ENCODE assay signal across 15 mouse cellular contexts in the genomic region with DNA sequence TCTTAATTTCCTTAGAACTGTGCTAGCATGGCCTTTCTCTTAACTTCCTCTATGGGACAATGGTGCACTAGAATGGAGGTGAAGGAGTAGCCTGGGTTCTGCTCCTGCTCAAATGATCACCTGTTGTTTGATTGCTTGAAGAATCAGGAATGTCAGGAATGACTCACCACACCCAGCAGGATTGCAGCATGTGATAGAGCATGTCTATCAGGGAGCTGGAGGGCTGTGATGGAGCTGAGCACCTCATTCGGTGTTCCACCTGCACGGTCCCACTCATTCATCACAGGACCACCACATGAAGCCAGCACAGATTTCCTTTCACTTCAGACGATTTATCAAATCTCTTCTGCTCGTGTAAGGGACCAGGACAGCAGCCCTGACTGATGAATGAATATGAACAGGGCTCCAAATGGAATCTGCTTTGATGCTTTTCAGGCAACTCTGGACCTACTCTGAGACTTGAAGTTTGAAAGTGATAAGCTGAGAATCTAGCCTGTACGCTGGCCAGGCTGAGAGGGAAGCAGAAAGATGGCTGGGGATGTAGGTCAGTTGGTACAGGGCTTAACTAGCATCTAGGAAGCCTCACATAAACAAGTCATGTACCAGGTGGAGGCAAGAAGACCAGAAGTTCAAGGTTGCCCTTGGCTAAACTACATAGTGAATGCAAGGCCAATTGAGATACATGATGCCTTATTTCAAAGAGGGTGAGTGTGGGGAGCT. TPM values are rescaled to one million over a fixed set of nuclear protein-coding genes. Genes with fewer than 3 reads are reported as not detected.
DNase-seq lines count a peak whose midpoint lies in the region; ATAC-seq lines count a peak whose summit lies in the region.
"Had no signal": no experiment of that assay in that cellular context is flagged by ENCODE, and none has a peak within 500 bp of the region (broad histone marks: within the 10 kb centered on the region; RNA-seq: fewer than 3 reads in every experiment).

No protein-coding gene starts in this region.

- H3K4me1 ChIP-seq in embryonic facial prominence, embryonic 12.5 days: peaks cover 7% of the 10 kb centered on the region; the same call in 1 of the 2 replicates
- H3K4me1 ChIP-seq in embryonic facial prominence, embryonic 10.5 days: peaks cover 9% of the 10 kb centered on the region
- peaks cover 5% of the 10 kb centered on the region; the same call in 1 of the 2 replicates for H3K4me1 ChIP-seq in hindbrain, embryonic 12.5 days
- peaks cover 11% of the 10 kb centered on the region for H3K4me1 ChIP-seq in hindbrain, embryonic 10.5 days (replicated peaks)
- H3K4me1 ChIP-seq in midbrain, embryonic 13.5 days (replicated peaks): peaks cover 7% of the 10 kb centered on the region; the same call in 1 of the 2 replicates
- H3K4me1 ChIP-seq in midbrain, embryonic 16.5 days (ENCODE audit: control insufficient read depth, insufficient read depth, low read length): 0 out of 2 replicates have a peak, but pooled peaks cover 5% of the 10 kb centered on the region
- H3K4me1 ChIP-seq: liver, embryonic 13.5 days had no signal

- no peak overlapping the region for H3K4me2 ChIP-seq in embryonic facial prominence, embryonic 12.5 days (replicated peaks)
- no peak overlapping the region for H3K4me2 ChIP-seq in hindbrain, embryonic 12.5 days (replicated peaks)
- no peak overlapping the region for H3K4me2 ChIP-seq in midbrain, embryonic 13.5 days (replicated peaks)
- H3K4me2 ChIP-seq in midbrain, embryonic 16.5 days (ENCODE audit: low read length): no peak overlapping the region
- H3K4me2 ChIP-seq: liver, embryonic 13.5 days had no signal

- H3K4me3 ChIP-seq in embryonic facial prominence, embryonic 12.5 days: no peak overlapping the region
- H3K4me3 ChIP-seq in embryonic facial prominence, embryonic 10.5 days: no peak overlapping the region
- no peak overlapping the region for H3K4me3 ChIP-seq in hindbrain, embryonic 12.5 days
- no peak overlapping the region for H3K4me3 ChIP-seq in hindbrain, embryonic 10.5 days
- no peak overlapping the region for H3K4me3 ChIP-seq in midbrain, embryonic 13.5 days (replicated peaks)
- no peak overlapping the region for H3K4me3 ChIP-seq in midbrain, embryonic 16.5 days (ENCODE audit: low read depth, low read length)
- H3K4me3 ChIP-seq: liver, embryonic 13.5 days had no signal

- H3K27ac ChIP-seq in embryonic facial prominence, embryonic 12.5 days: peak overlapping the region; percentile 92; the same call in 1 of the 2 replicates
- H3K27ac ChIP-seq in embryonic facial prominence, embryonic 10.5 days (replicated peaks): no peak overlapping the region
- H3K27ac ChIP-seq in hindbrain, embryonic 12.5 days: peak overlapping the region; percentile 82; the same call in 1 of the 2 replicates
- H3K27ac ChIP-seq in hindbrain, embryonic 10.5 days: no peak overlapping the region
- H3K27ac ChIP-seq in midbrain, embryonic 13.5 days: 0 out of 2 replicates have a peak overlapping the region, but pooled peaks have one; percentile 54
- no peak overlapping the region for H3K27ac ChIP-seq in midbrain, embryonic 16.5 days (ENCODE audit: low read length)

- 94% methylated on average over 5 of the region's 5 CpGs for WGBS in embryonic facial prominence, embryonic 12.5 days
- WGBS in embryonic facial prominence, embryonic 10.5 days: 87% methylated on average over 5 of the region's 5 CpGs
- WGBS in hindbrain, embryonic 12.5 days: 86% methylated on average over 5 of the region's 5 CpGs
- 94% methylated on average over 5 of the region's 5 CpGs for WGBS in hindbrain, embryonic 10.5 days
- 93% methylated on average over 5 of the region's 5 CpGs for WGBS in midbrain, embryonic 13.5 days
- 91% methylated on average over 5 of the region's 5 CpGs for WGBS in midbrain, embryonic 16.5 days

- ATAC-seq in embryonic facial prominence, embryonic 12.5 days (ENCODE audit: insufficient number of reproducible peaks, insufficient read depth, low FRiP score, low TSS enrichment): no peak
- no peak for ATAC-seq in hindbrain, embryonic 12.5 days (ENCODE audit: low FRiP score)
- ATAC-seq in midbrain, embryonic 13.5 days: no peak
- no peak for ATAC-seq in midbrain, embryonic 16.5 days

- no peak for DNase-seq in embryonic facial prominence, embryonic 10.5 days (ENCODE audit: low spot score)
- DNase-seq in hindbrain, embryonic 10.5 days (ENCODE audit: low spot score): no peak
- DNase-seq in left cerebral cortex, adult 11 months (ENCODE audit: low spot score): no peak
- DNase-seq in spleen, postnatal 36 days (ENCODE audit: low spot score in 2 of 2): no peak
- DNase-seq: cerebellum, adult 8-10 months; heart, postnatal 14 days; layer of hippocampus, postnatal 36 days; liver, embryonic 13.5 days; retina, postnatal 1 day; spleen, adult 18-20 months had no signal

- H3K36me3 ChIP-seq in embryonic facial prominence, embryonic 12.5 days: no peaks in the 10 kb centered on the region
- no peaks in the 10 kb centered on the region for H3K36me3 ChIP-seq in embryonic facial prominence, embryonic 10.5 days (replicated peaks)
- H3K36me3 ChIP-seq in hindbrain, embryonic 12.5 days: no peaks in the 10 kb centered on the region
- no peaks in the 10 kb centered on the region for H3K36me3 ChIP-seq in hindbrain, embryonic 10.5 days
- H3K36me3 ChIP-seq in midbrain, embryonic 13.5 days: no peaks in the 10 kb centered on the region
- H3K36me3 ChIP-seq in midbrain, embryonic 16.5 days (ENCODE audit: control insufficient read depth, insufficient read depth, low read length): no peaks in the 10 kb centered on the region
- H3K36me3 ChIP-seq: G1E; liver, embryonic 13.5 days had no signal

- no peaks in the 10 kb centered on the region for H3K9me3 ChIP-seq in embryonic facial prominence, embryonic 12.5 days
- H3K9me3 ChIP-seq in embryonic facial prominence, embryonic 10.5 days: no peaks in the 10 kb centered on the region
- H3K9me3 ChIP-seq in hindbrain, embryonic 12.5 days (replicated peaks): no peaks in the 10 kb centered on the region
- H3K9me3 ChIP-seq in hindbrain, embryonic 10.5 days: no peaks in the 10 kb centered on the region
- no peaks in the 10 kb centered on the region for H3K9me3 ChIP-seq in midbrain, embryonic 13.5 days
- H3K9me3 ChIP-seq in midbrain, embryonic 16.5 days (replicated peaks; ENCODE audit: control insufficient read depth, low read length, poor library complexity, severe bottlenecking): no peaks in the 10 kb centered on the region
- H3K9me3 ChIP-seq: liver, embryonic 13.5 days had no signal

- no peak overlapping the region for H3K9ac ChIP-seq in embryonic facial prominence, embryonic 12.5 days
- H3K9ac ChIP-seq in hindbrain, embryonic 12.5 days: no peak overlapping the region
- no peak overlapping the region for H3K9ac ChIP-seq in midbrain, embryonic 13.5 days (replicated peaks)
- no peak overlapping the region for H3K9ac ChIP-seq in midbrain, embryonic 16.5 days (ENCODE audit: low read depth, low read length)
- H3K9ac ChIP-seq: liver, embryonic 13.5 days had no signal

- no peaks in the 10 kb centered on the region for H3K27me3 ChIP-seq in embryonic facial prominence, embryonic 12.5 days
- H3K27me3 ChIP-seq in embryonic facial prominence, embryonic 10.5 days (replicated peaks; ENCODE audit: low read depth, poor library complexity, severe bottlenecking): no peaks in the 10 kb centered on the region
- no peaks in the 10 kb centered on the region for H3K27me3 ChIP-seq in hindbrain, embryonic 12.5 days
- H3K27me3 ChIP-seq in hindbrain, embryonic 10.5 days (ENCODE audit: insufficient read depth, poor library complexity, severe bottlenecking): no peaks in the 10 kb centered on the region
- no peaks in the 10 kb centered on the region for H3K27me3 ChIP-seq in midbrain, embryonic 13.5 days
- no peaks in the 10 kb centered on the region for H3K27me3 ChIP-seq in midbrain, embryonic 16.5 days (ENCODE audit: control insufficient read depth, insufficient read depth, low read depth, low read length)
- H3K27me3 ChIP-seq: liver, embryonic 13.5 days had no signal

RNA-seq across cellular contexts. Expression of a gene that starts 51.7 kb away (rescaled TPM):
- 3.4 and 3.7 TPM in 2 replicates for polyA plus RNA-seq in embryonic facial prominence, embryonic 12.5 days (2016; fragmentation: Nextera tagmentation; extraction: Ambion mirVana)
- polyA plus RNA-seq in embryonic facial prominence, embryonic 10.5 days (2016; fragmentation: Nextera tagmentation; extraction: Ambion mirVana): 2.7 TPM in 2 replicates
- 3.2 and 4.0 TPM in 2 replicates for polyA plus RNA-seq in hindbrain, embryonic 12.5 days (2016; fragmentation: Nextera tagmentation; extraction: Ambion mirVana)
- 2.6 and 2.8 TPM in 2 replicates for polyA plus RNA-seq in hindbrain, embryonic 10.5 days (2016; fragmentation: Nextera tagmentation; extraction: Ambion mirVana)
- 2.8 and 4.1 TPM in 2 replicates for polyA plus RNA-seq in midbrain, embryonic 13.5 days (2015; fragmentation: Nextera tagmentation; extraction: Ambion mirVana)
- 3.4 and 4.9 TPM in 2 replicates for polyA plus RNA-seq in midbrain, embryonic 16.5 days (2015; fragmentation: Nextera tagmentation; extraction: Ambion mirVana)

RNA-seq across cellular contexts. Expression of a gene that starts 51.8 kb away (rescaled TPM):
- 4.4 and 5.3 TPM in 2 replicates for polyA plus RNA-seq in embryonic facial prominence, embryonic 12.5 days (2016; fragmentation: Nextera tagmentation; extraction: Ambion mirVana)
- 4.6 and 4.9 TPM in 2 replicates for polyA plus RNA-seq in embryonic facial prominence, embryonic 10.5 days (2016; fragmentation: Nextera tagmentation; extraction: Ambion mirVana)
- polyA plus RNA-seq in hindbrain, embryonic 12.5 days (2016; fragmentation: Nextera tagmentation; extraction: Ambion mirVana): 7.4 TPM in 2 replicates
- polyA plus RNA-seq in hindbrain, embryonic 10.5 days (2016; fragmentation: Nextera tagmentation; extraction: Ambion mirVana): 4.4 and 4.9 TPM in 2 replicates
- polyA plus RNA-seq in midbrain, embryonic 13.5 days (2015; fragmentation: Nextera tagmentation; extraction: Ambion mirVana): 4.9 and 5.2 TPM in 2 replicates
- polyA plus RNA-seq in midbrain, embryonic 16.5 days (2015; fragmentation: Nextera tagmentation; extraction: Ambion mirVana): 5.8 and 7.5 TPM in 2 replicates

Comparison
In these comparisons a context has a peak if more than half of its experiments do, and no peak if none do; other contexts are left out.
1. H3K27ac ChIP-seq: peak in embryonic facial prominence, embryonic 12.5 days (single experiment), hindbrain, embryonic 12.5 days (single experiment) and midbrain, embryonic 13.5 days (single experiment); none in embryonic facial prominence, embryonic 10.5 days (single experiment), hindbrain, embryonic 10.5 days (single experiment) and midbrain, embryonic 16.5 days (single experiment).